Mouse (Mus musculus) bone marrow, adult 2 months (tissue): ENCODE measurements at regions not wholly inside any gene's neighbourhood (a gene's known extent, or its start where the extent isn't known, plus 50 kb on each side); places are given as distances from the start of the nearest gene placed in this dataset.

ENCODE experiments used
- CTCF ChIP-seq: fragments of 200-500 bp; IDR thresholded peaks from 2 replicates; pipeline ENCODE4 v1.5.1; 2011; ENCODE audit warnings: low read length, control low read depth; ENCODE audit not compliant: control insufficient read depth, insufficient read depth
- POLR2A ChIP-seq: fragments of 200-500 bp; IDR thresholded peaks from 2 replicates; pipeline ENCODE4 v1.6.1; 2011; ENCODE audit warnings: low read depth, mild to moderate bottlenecking, control low read depth, low read length, borderline replicate concordance; ENCODE audit not compliant: control insufficient read depth

DNA sequence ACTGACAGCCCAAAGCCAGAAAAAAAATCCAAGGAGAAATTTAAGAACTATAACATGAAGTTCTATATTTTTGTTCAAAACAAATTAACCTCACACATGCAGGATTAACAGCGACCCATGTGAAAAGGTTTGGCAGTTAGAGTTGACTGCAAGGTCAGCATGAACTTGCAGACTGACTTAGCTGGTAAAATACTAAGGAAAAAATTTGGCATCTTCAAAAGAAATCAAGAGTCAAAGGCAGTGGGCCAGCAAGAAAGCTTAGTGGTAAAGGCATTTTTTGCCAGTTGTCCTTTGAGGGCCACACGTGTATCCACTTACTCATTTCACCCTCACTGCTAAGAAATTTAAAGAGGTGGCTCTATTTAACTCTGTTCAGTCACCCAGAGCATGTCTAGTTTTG is 440.2 kb upstream of the Hsf2 start:
- no peak for TF ChIP-seq CTCF
- TF ChIP-seq POLR2A = no peak
